Mouse (Mus musculus) small intestine, adult 2 months (tissue): ENCODE measurements around the gene Usp16.
"Not testable (repeated sequence)": the region's sequence is repeated elsewhere in the genome, so short reads cannot be mapped to it uniquely, and the experiment has no call there.

ENCODE experiments used
- CTCF ChIP-seq: fragments of 200-500 bp; IDR thresholded peaks from 2 replicates; pipeline ENCODE4 v1.5.1; 2012; ENCODE audit warnings: low read depth, mild to moderate bottlenecking, control low read depth, inconsistent platforms, low read length, moderate library complexity, mixed read lengths; ENCODE audit not compliant: insufficient replicate concordance, insufficient read length; ENCODE audit errors: extremely low read depth
- POLR2A ChIP-seq: fragments of 200-500 bp; IDR thresholded peaks from 2 replicates; pipeline ENCODE4 v1.6.1; 2012; ENCODE audit warnings: low read depth, mild to moderate bottlenecking, control low read depth, inconsistent platforms, low read length, moderate library complexity

DNA sequence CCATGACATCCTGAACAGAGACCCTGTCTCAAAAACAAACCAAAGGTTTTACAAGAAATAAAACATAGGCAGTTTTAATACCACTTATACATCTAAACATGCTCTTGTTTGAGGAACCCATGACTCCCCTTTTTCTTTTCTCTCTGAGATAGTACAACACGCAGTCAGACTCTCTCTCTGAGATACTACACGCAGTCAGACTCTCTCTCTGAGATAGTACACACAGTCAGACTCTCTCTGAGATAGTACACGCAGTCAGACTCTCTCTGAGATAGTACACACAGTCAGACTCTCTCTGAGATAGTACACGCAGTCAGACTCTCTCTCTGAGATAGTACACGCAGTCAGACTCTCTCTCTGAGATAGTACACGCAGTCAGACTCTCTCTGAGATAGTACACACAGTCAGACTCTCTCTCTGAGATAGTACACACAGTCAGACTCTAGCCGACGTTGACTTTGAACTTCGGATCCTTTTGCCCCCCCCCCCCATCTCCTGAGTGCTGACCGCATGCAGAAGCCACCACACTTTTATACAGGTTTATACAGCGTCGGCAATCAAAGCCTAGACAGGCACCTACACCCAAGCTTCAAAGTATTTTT is 37.8 kb downstream of the Usp16 start:
- not testable (repeated sequence) for TF ChIP-seq POLR2A, CTCF
